Mouse (Mus musculus) thymus, adult 2 months (tissue): ENCODE measurements at regions not wholly inside any gene's neighbourhood (a gene's known extent, or its start where the extent isn't known, plus 50 kb on each side); places are given as distances from the start of the nearest gene placed in this dataset.

Source experiments
- CTCF ChIP-seq: fragments of 200-500 bp; IDR thresholded peaks from 2 replicates; pipeline ENCODE4 v1.5.1; 2012; ENCODE audit warnings: mild to moderate bottlenecking, control low read depth, low read length, moderate library complexity, borderline replicate concordance; ENCODE audit not compliant: control insufficient read depth, poor library complexity, insufficient read depth; ENCODE audit errors: extremely low read depth
- POLR2A ChIP-seq: fragments of 200-500 bp; IDR thresholded peaks from 2 replicates; pipeline ENCODE4 v1.6.1; 2012; ENCODE audit warnings: mild to moderate bottlenecking, low read length, control low read depth, moderate library complexity; ENCODE audit not compliant: control insufficient read depth, poor library complexity, insufficient read depth; ENCODE audit errors: extremely low read depth

DNA sequence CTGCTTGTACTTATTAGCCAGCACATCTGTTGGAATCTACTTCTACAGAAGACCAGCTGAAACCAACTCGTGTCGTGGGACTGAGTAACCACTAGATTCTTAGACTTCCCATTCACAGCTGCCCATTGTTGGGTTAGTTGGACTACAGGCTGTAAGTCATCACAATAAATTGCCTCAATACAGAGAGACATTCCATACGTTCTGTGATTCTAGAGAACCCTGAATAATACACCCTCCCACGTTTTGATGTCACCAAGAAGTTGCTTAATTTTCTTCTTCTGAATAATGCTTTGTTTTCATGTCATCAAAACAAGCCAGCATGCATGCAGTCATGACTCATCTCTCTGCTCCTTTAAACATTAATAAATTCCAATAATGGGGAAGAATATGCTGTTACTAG is 209.2 kb upstream of the Prok2 start:
- TF ChIP-seq POLR2A (no peak), CTCF (no peak)
